Mouse (Mus musculus): ENCODE results near the gene Mmgt1. TPM values are rescaled to one million over a fixed set of nuclear protein-coding genes. Genes with fewer than 3 reads are reported as not detected.

Gene Mmgt1
- total and polyA plus RNA-seq, 3 experiments = 12.1 to 32.6 (median 28.4) TPM

DNA sequence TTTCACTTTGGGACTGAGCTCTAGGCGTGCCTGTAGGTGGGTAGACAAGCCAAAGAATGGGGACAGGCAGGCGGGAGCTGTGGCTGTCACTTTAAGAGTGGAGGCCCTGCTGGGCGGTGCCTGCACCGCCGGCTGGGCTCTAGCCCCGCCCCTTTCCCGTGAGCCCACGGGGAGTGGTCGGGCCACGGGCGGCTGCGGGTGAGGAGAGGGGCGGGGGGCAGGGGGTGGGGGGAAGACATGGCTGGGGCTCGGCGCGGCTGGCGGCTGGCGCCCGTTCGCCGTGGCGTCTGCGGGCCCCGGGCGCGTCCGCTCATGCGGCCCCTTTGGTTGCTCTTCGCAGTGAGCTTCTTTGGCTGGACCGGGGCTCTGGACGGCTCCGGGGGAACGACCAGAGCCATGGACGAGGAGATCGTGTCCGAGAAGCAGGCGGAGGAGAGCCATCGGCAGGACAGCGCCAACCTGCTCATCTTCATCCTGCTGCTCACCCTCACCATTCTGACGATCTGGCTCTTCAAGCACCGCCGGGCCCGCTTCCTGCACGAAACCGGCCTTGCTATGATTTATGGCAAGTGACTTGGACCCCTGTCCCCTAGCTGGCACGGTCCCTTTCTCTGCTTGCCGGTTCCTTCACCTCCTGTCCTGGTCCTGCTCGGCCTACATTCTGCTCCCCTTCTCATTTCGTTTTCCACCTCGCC lies 11.9 kb upstream of the Mmgt1 start, which contains the start of gene Slc9a6:
TSS of gene Slc9a6 (plus strand) at position 135 of the 695 bp plus-strand sequence.
- peak within 1 kb of the TSS; percentile 89 for H3K9ac ChIP-seq (ENCODE audit: low read depth, low read length)
- no peaks in the 10 kb centered on the region for H3K27me3 ChIP-seq (ENCODE audit: control insufficient read depth, insufficient read depth, low read length)
- peak within 1 kb of the TSS; percentile 53 for H3K4me3 ChIP-seq
- H3K27ac ChIP-seq = peak within 1 kb of the TSS; percentile 70
- DNase-seq = peak; percentile 79 to 88
- WGBS = 12% methylated on average over 37 of the region's 50 CpGs
- TF ChIP-seq POLR2A (IDR thresholded peaks at IDR 0.05; ENCODE audit: insufficient read depth, low read depth, low read length) = peak; percentile 56
- no peak for TF ChIP-seq EP300 (IDR thresholded peaks at IDR 0.05; ENCODE audit: insufficient read depth, low read depth, low read length)
- no peaks in the 10 kb centered on the region for H3K36me3 ChIP-seq (ENCODE audit: control insufficient read depth, insufficient read depth, low read length)
- H3K4me1 ChIP-seq (ENCODE audit: control insufficient read depth, insufficient read depth, low read length) = no peaks in the 10 kb centered on the region
- no peaks in the 10 kb centered on the region for H3K79me2 ChIP-seq (replicated peaks; ENCODE audit: control insufficient read depth, insufficient read depth, low read length)
- intact Hi-C loops (cut with DNase I) = loop anchor here (5.0 kb wide), 1 partner anchor 443 kb away; the partner anchor contains the start of gene Htatsf1

DNA sequence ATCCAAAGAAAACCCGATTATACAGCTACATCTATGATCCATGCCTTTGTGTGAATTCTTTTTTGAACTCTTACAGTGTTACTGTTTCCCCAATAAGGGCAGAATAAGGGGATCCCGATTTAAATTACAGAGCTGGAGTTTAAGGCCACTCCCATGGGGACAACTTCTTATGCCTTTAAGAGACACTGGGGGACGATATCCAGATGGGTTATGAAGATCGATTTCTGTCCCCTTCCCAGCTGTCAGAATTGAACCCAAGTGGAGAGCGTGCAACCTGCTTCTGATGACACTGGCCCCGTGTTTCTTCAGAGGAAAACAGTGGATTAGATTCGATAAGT lies 11.4 kb upstream of the Mmgt1 start:
- Histone ChIP-seq H3K27ac (peak overlapping the region; percentile 70), H3K27me3 (ENCODE audit: control insufficient read depth, insufficient read depth, low read length) (no peaks in the 10 kb centered on the region), H3K36me3 (ENCODE audit: control insufficient read depth, insufficient read depth, low read length) (no peaks in the 10 kb centered on the region), H3K9ac (ENCODE audit: low read depth, low read length) (peak overlapping the region; percentile 52), H3K79me2 (replicated peaks; ENCODE audit: control insufficient read depth, insufficient read depth, low read length) (no peaks in the 10 kb centered on the region), H3K4me1 (ENCODE audit: control insufficient read depth, insufficient read depth, low read length) (no peaks in the 10 kb centered on the region), H3K4me3 (peak overlapping the region; percentile 53)
- intact Hi-C loops (cut with DNase I) = loop anchor here (5.0 kb wide), 1 partner anchor 443 kb away; the partner anchor contains the start of gene Htatsf1
- no peak for DNase-seq
- TF ChIP-seq CTCF (IDR thresholded peaks at IDR 0.05) (no peak), EP300 (IDR thresholded peaks at IDR 0.05; ENCODE audit: insufficient read depth, low read depth, low read length) (no peak), POLR2A (IDR thresholded peaks at IDR 0.05; ENCODE audit: insufficient read depth, low read depth, low read length) (no peak)
- WGBS = 23% methylated on average over 7 of the region's 7 CpGs

GRCm38 (mm10) chrX:56607032-56607710 lies 9.3 kb upstream of the Mmgt1 start:
- Histone ChIP-seq H3K9ac (ENCODE audit: low read depth, low read length) (no peak overlapping the region), H3K27me3 (ENCODE audit: control insufficient read depth, insufficient read depth, low read length) (no peaks in the 10 kb centered on the region), H3K79me2 (replicated peaks; ENCODE audit: control insufficient read depth, insufficient read depth, low read length) (no peaks in the 10 kb centered on the region), H3K36me3 (ENCODE audit: control insufficient read depth, insufficient read depth, low read length) (no peaks in the 10 kb centered on the region), H3K4me3 (no peak overlapping the region), H3K4me1 (ENCODE audit: control insufficient read depth, insufficient read depth, low read length) (no peaks in the 10 kb centered on the region), H3K27ac (no peak overlapping the region)
- WGBS = 56% methylated on average over 7 of the region's 7 CpGs
- no peak for DNase-seq
- no peak for TF ChIP-seq POLR2A (IDR thresholded peaks at IDR 0.05; ENCODE audit: insufficient read depth, low read depth, low read length)
- intact Hi-C loops (cut with DNase I) = loop anchor here (5.0 kb wide), 1 partner anchor 445 kb away; the partner anchor contains the start of gene Htatsf1

GRCm38 (mm10) chrX:56606536-56606935 lies 8.7 kb upstream of the Mmgt1 start:
- Histone ChIP-seq H3K79me2 (replicated peaks; ENCODE audit: control insufficient read depth, insufficient read depth, low read length) (no peaks in the 10 kb centered on the region), H3K27me3 (ENCODE audit: control insufficient read depth, insufficient read depth, low read length) (no peaks in the 10 kb centered on the region), H3K9ac (ENCODE audit: low read depth, low read length) (no peak overlapping the region), H3K4me1 (ENCODE audit: control insufficient read depth, insufficient read depth, low read length) (no peaks in the 10 kb centered on the region), H3K27ac (no peak overlapping the region), H3K4me3 (no peak overlapping the region), H3K36me3 (ENCODE audit: control insufficient read depth, insufficient read depth, low read length) (no peaks in the 10 kb centered on the region)
- WGBS = 65% methylated on average over 2 of the region's 2 CpGs
- intact Hi-C loops (cut with DNase I) = loop anchor here (5.0 kb wide), 1 partner anchor 446 kb away; the partner anchor contains the start of gene Htatsf1
- no peak for DNase-seq
- TF ChIP-seq POLR2A (IDR thresholded peaks at IDR 0.05; ENCODE audit: insufficient read depth, low read depth, low read length) = no peak

GRCm38 (mm10) chrX:56597219-56597886 lies 516 bp downstream of the Mmgt1 start:
- DNase-seq = no peak

More at GRCm38 (mm10) chrX:56597219-56597886, 516 bp downstream of the Mmgt1 start:
- Histone ChIP-seq H3K79me2 (replicated peaks; ENCODE audit: control insufficient read depth, insufficient read depth, low read length) (peaks cover 1% of the 10 kb centered on the region; the same call in 1 of the 2 replicates), H3K36me3 (ENCODE audit: control insufficient read depth, insufficient read depth, low read length) (no peaks in the 10 kb centered on the region), H3K27ac (peak overlapping the region; percentile 72), H3K4me3 (peak overlapping the region; percentile 54), H3K4me1 (ENCODE audit: control insufficient read depth, insufficient read depth, low read length) (no peaks in the 10 kb centered on the region), H3K9ac (ENCODE audit: low read depth, low read length) (peak overlapping the region; percentile 79), H3K27me3 (ENCODE audit: control insufficient read depth, insufficient read depth, low read length) (no peaks in the 10 kb centered on the region)
- intact Hi-C loops (cut with DNase I) = no loop called here
- 11% methylated on average over 25 of the region's 25 CpGs for WGBS
- peak; percentile 33 for TF ChIP-seq CTCF (IDR thresholded peaks at IDR 0.05)
- TF ChIP-seq EP300 (IDR thresholded peaks at IDR 0.05; ENCODE audit: insufficient read depth, low read depth, low read length) = no peak
- no peak for TF ChIP-seq POLR2A (IDR thresholded peaks at IDR 0.05; ENCODE audit: insufficient read depth, low read depth, low read length)
